Mouse (Mus musculus) ovary, postnatal 10 days (tissue): ENCODE measurements around the gene Il25.

Experiments
- DNase-seq: peaks from one replicate; pipeline ENCODE4 v3.0.0; 2022; ENCODE audit warnings: low spot score

Il25 gene

GRCm38 (mm10) chr14:54932645-54933150 is at the start of gene Il25:
TSS of gene Il25 (plus strand) at chr14:54932695.
- no peak for DNase-seq

GRCm38 (mm10) chr14:54883154-54884021 is 49.1 kb upstream of the Il25 start, which contains the start of the genes Bcl2l2 and Gm20521:
TSS of gene Bcl2l2 (plus strand) at chr14:54883377.
TSS of gene Gm20521 (plus strand) at chr14:54883441.
- peak; percentile 57 for DNase-seq

GRCm38 (mm10) chr14:54884022-54884712 is 48.3 kb upstream of the Il25 start:
- no peak for DNase-seq

- no peak for DNase-seq
Measured at GRCm38 (mm10) chr14:54885309-54885708, 47.2 kb upstream of the Il25 start.

GRCm38 (mm10) chr14:54892200-54892599 is 40.3 kb upstream of the Il25 start, which contains the start of gene Pabpn1:
TSS of gene Pabpn1 (plus strand) at chr14:54892500.
- DNase-seq: no peak

GRCm38 (mm10) chr14:54893651-54894181 is 38.8 kb upstream of the Il25 start:
- DNase-seq: peak; percentile 96

- peak; percentile 54 for DNase-seq
Measured at GRCm38 (mm10) chr14:54894296-54895151, 38.0 kb upstream of the Il25 start.

- DNase-seq: no peak
Measured at GRCm38 (mm10) chr14:54897445-54897844, 35.0 kb upstream of the Il25 start.

GRCm38 (mm10) chr14:54900383-54900782 is 32.1 kb upstream of the Il25 start:
- DNase-seq: no peak

- DNase-seq: no peak
Measured at GRCm38 (mm10) chr14:54903641-54904040, 28.9 kb upstream of the Il25 start.

- no peak for DNase-seq
Measured at GRCm38 (mm10) chr14:54908682-54909081, 23.8 kb upstream of the Il25 start.

GRCm38 (mm10) chr14:54912109-54912850 is 20.2 kb upstream of the Il25 start:
- no peak for DNase-seq

- DNase-seq: peak; percentile 64
Measured at GRCm38 (mm10) chr14:54912886-54913285, 19.6 kb upstream of the Il25 start, which contains the start of gene Slc22a17. TSS of gene Slc22a17 (minus strand) at chr14:54913132.

GRCm38 (mm10) chr14:54913343-54913742 is 19.2 kb upstream of the Il25 start:
- no peak for DNase-seq

- DNase-seq: no peak
Measured at GRCm38 (mm10) chr14:54920076-54920685, 12.3 kb upstream of the Il25 start.

- peak; percentile 56 for DNase-seq
Measured at GRCm38 (mm10) chr14:54924641-54925348, 7.7 kb upstream of the Il25 start.

- peak; percentile 71 for DNase-seq
Measured at GRCm38 (mm10) chr14:54925349-54926342, 6.8 kb upstream of the Il25 start, which contains the start of gene Efs. TSS of gene Efs (minus strand) at chr14:54926126.
